Mouse (Mus musculus) limb, embryonic 14.5 days (tissue): Measurements from ENCODE around the gene Ndufaf2. TPM values are rescaled to one million over a fixed set of nuclear protein-coding genes. Genes with fewer than 3 reads are reported as not detected.

Source experiments
- ATAC-seq: fragments of 200-750 bp; cut with Nextera tagmentation; 2 replicates; pipeline ENCODE4 v1.8.0; 2017; ENCODE audit warnings: low read depth, moderate number of reproducible peaks, moderate TSS enrichment; ENCODE audit not compliant: low FRiP score
- DNase-seq: peaks from one replicate; pipeline ENCODE4 v3.0.0-alpha.2; 2015; ENCODE audit warnings: low spot score
- H3K27ac ChIP-seq: fragments of 300-500 bp; sonication (generic); replicated peaks from 2 replicates; pipeline ENCODE4 v1.5.1; 2014; ENCODE audit warnings: low read depth, mild to moderate bottlenecking, low read length, moderate library complexity, mixed read lengths
- H3K27me3 ChIP-seq: fragments of 300-500 bp; sonication (generic); 2 replicates; pipeline ENCODE4 v1.6.1; 2014; ENCODE audit warnings: low read length, mixed read lengths; ENCODE audit not compliant: control insufficient read depth, insufficient read depth
- H3K36me3 ChIP-seq: fragments of 300-500 bp; sonication (generic); 2 replicates; pipeline ENCODE4 v1.6.1; 2014; ENCODE audit warnings: mild to moderate bottlenecking, low read length, moderate library complexity, mixed read lengths; ENCODE audit not compliant: control insufficient read depth, insufficient read depth
- H3K4me1 ChIP-seq: fragments of 300-500 bp; sonication (generic); 2 replicates; pipeline ENCODE4 v1.6.1; 2014; ENCODE audit warnings: antibody characterized with exemption, low read length, mixed read lengths; ENCODE audit not compliant: control insufficient read depth, insufficient read depth
- H3K4me2 ChIP-seq: fragments of 300-500 bp; sonication (generic); replicated peaks from 2 replicates; pipeline ENCODE4 v1.6.1; 2014; ENCODE audit warnings: low read depth, mild to moderate bottlenecking, low read length, moderate library complexity; ENCODE audit not compliant: severe bottlenecking
- H3K4me3 ChIP-seq: fragments of 300-500 bp; sonication (generic); replicated peaks from 2 replicates; pipeline ENCODE4 v1.5.1; 2014; ENCODE audit warnings: low read length
- H3K9ac ChIP-seq: fragments of 300-500 bp; sonication (generic); 2 replicates; pipeline ENCODE4 v1.6.1; 2014; ENCODE audit warnings: mild to moderate bottlenecking, low read depth, low read length, moderate library complexity; ENCODE audit not compliant: severe bottlenecking
- H3K9me3 ChIP-seq: fragments of 300-500 bp; sonication (generic); 2 replicates; pipeline ENCODE4 v1.6.1; 2016; ENCODE audit warnings: low read length; ENCODE audit not compliant: control insufficient read depth
- POLR2A ChIP-seq: fragments of 200-500 bp; IDR thresholded peaks from 2 replicates; pipeline ENCODE4 v1.8.0; 2012; ENCODE audit warnings: inconsistent platforms, mild to moderate bottlenecking, moderate library complexity, borderline replicate concordance; ENCODE audit not compliant: insufficient read depth, insufficient read length; ENCODE audit errors: extremely low read depth
- WGBS: fragments of 180-500 bp; shearing (Covaris S2); extraction: QIAGEN DNeasy Blood & Tissue Kit; methylation state at CpG from one replicate; pipeline ENCODE4 v1.1.7; 2014; 5-methylcytosine and 5-hydroxymethylcytosine counted together
- polyA plus RNA-seq, 2 experiments: library from polyadenylated mRNA; depleted of rRNA in 1 of 2; stranded (reverse) in 1 of 2; unstranded in 1 of 2; fragments of >200 nt; fragmentation: Nextera tagmentation in 1 of 2; extraction: Ambion mirVana in 1 of 2; gene quantifications; 2 replicates each; pipeline versions ENCODE4 v1.2.1 to v1.2.3; 2012 to 2014

Gene Ndufaf2
- polyA plus RNA-seq, 2 experiments = 46.1 to 67.6 TPM

DNA sequence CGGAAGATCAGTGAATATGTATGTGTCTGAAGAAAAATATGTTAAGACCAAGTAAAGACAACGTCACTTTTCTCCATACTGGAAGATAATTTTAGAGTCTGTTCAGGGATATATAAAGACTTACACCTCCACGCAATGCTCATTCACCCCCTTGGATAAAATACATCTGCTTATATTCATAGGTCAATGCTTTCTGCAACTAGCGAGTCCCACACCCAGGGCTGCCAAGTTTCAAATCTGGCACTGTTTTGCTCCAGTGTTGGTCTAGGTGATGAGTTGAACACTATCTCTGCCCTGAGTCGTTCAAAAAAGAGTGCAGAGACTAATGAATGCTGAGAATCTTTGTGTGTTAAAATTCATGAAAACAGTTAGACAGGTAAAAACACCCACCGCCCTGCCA, 47.5 kb downstream of the Ndufaf2 start:
- WGBS = 88% methylated on average over 6 of the region's 6 CpGs

GRCm38 (mm10) chr13:108100700-108101099, 57.7 kb downstream of the Ndufaf2 start:
- WGBS = 39% methylated on average over 2 of the region's 2 CpGs
- no peak for TF ChIP-seq POLR2A
- no peak overlapping the region for H3K4me2 ChIP-seq
- no peak overlapping the region for H3K4me3 ChIP-seq
- no peak for ATAC-seq
- H3K9ac ChIP-seq = no peak overlapping the region
- no peaks in the 10 kb centered on the region for H3K36me3 ChIP-seq
- no peaks in the 10 kb centered on the region for H3K27me3 ChIP-seq
- no peaks in the 10 kb centered on the region; the same call in 1 of the 2 replicates for H3K4me1 ChIP-seq
- no peaks in the 10 kb centered on the region for H3K9me3 ChIP-seq
- DNase-seq = no peak
- H3K27ac ChIP-seq = no peak overlapping the region

More for the DNA sequence above, 47.5 kb downstream of the Ndufaf2 start:
- no peak overlapping the region for H3K9ac ChIP-seq
- ATAC-seq (no peak), DNase-seq (no peak)
- no peak overlapping the region for H3K4me2 ChIP-seq
- no peaks in the 10 kb centered on the region for H3K27me3 ChIP-seq
- H3K36me3 ChIP-seq = no peaks in the 10 kb centered on the region
- TF ChIP-seq POLR2A = no peak
- no peak overlapping the region for H3K27ac ChIP-seq
- no peak overlapping the region for H3K4me3 ChIP-seq
- no peaks in the 10 kb centered on the region for H3K4me1 ChIP-seq
- no peaks in the 10 kb centered on the region for H3K9me3 ChIP-seq

DNA sequence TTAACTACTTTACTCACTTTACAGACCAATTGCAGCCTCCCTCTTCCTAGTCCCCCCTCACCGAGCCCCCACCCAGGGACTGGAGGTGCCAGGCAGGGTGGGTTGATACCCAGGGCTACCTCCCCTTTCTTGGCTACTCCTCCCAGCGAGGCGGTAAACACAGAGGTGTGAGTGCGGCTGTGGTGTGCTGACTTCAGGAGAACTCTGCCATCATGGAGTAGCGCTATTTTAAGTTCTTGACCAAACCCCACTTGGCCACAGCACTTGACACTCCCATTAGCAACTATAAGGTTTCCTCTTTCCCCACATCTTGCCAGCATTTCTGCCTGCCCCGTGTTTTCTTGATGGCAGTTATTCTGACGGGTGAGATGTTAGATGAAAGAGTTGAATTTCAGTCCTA, 62.0 kb downstream of the Ndufaf2 start:
- Histone ChIP-seq H3K4me3 (no peak overlapping the region), H3K9me3 (no peaks in the 10 kb centered on the region), H3K36me3 (no peaks in the 10 kb centered on the region), H3K4me1 (no peaks in the 10 kb centered on the region; the same call in 1 of the 2 replicates), H3K27ac (no peak overlapping the region), H3K4me2 (no peak overlapping the region), H3K27me3 (no peaks in the 10 kb centered on the region), H3K9ac (no peak overlapping the region)
- WGBS = 65% methylated on average over 7 of the region's 7 CpGs
- no peak for DNase-seq
- TF ChIP-seq POLR2A = no peak
- ATAC-seq = no peak

- Histone ChIP-seq H3K4me2 (no peak overlapping the region), H3K4me1 (no peaks in the 10 kb centered on the region; the same call in 1 of the 2 replicates), H3K4me3 (no peak overlapping the region), H3K9ac (no peak overlapping the region), H3K36me3 (no peaks in the 10 kb centered on the region), H3K27ac (no peak overlapping the region), H3K27me3 (no peaks in the 10 kb centered on the region), H3K9me3 (no peaks in the 10 kb centered on the region)
- ATAC-seq (no peak), DNase-seq (no peak)
- 85% methylated on average over 7 of the region's 7 CpGs for WGBS
- TF ChIP-seq POLR2A = no peak
These were observed 62.8 kb downstream of the Ndufaf2 start for GRCm38 (mm10) chr13:108095617-108096016.

DNA sequence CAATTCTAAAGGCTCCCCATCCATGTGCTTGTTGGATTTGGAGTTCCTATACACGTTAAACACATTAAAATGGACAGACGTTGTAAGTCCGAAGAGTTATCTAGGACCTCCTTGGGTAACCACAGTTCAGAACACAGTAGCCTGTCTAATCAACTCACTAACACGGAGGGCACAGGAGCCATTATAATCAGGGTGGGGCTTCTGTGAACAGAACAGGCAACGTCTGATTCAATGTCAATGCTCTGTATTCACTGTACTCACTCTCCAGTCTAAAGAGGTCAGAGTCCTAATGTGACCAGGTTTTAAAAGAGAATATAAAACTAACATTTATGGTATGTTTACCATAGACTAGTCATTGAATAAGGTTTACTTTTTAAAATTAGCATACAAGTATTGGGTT, 63.7 kb downstream of the Ndufaf2 start:
- 94% methylated on average over 5 of the region's 5 CpGs for WGBS
- no peak for ATAC-seq
- no peak for DNase-seq
- no peaks in the 10 kb centered on the region for H3K27me3 ChIP-seq
- 0 out of 2 replicates have a peak, but pooled peaks cover 3% of the 10 kb centered on the region for H3K36me3 ChIP-seq
- H3K4me2 ChIP-seq = no peak overlapping the region
- H3K9ac ChIP-seq = no peak overlapping the region
- no peak overlapping the region for H3K27ac ChIP-seq
- no peak for TF ChIP-seq POLR2A
- H3K4me3 ChIP-seq = no peak overlapping the region
- H3K4me1 ChIP-seq = no peaks in the 10 kb centered on the region; the same call in 1 of the 2 replicates
- H3K9me3 ChIP-seq = no peaks in the 10 kb centered on the region

- DNase-seq = no peak
- Histone ChIP-seq H3K4me1 (no peaks in the 10 kb centered on the region; the same call in 1 of the 2 replicates), H3K4me3 (no peak overlapping the region), H3K9ac (no peak overlapping the region), H3K27ac (no peak overlapping the region), H3K9me3 (no peaks in the 10 kb centered on the region), H3K27me3 (no peaks in the 10 kb centered on the region), H3K4me2 (no peak overlapping the region), H3K36me3 (peaks cover 3% of the 10 kb centered on the region; the same call in 1 of the 2 replicates)
- no peak for ATAC-seq
- TF ChIP-seq POLR2A = no peak
- 91% methylated on average over 7 of the region's 7 CpGs for WGBS
These were observed 66.1 kb downstream of the Ndufaf2 start for GRCm38 (mm10) chr13:108092290-108092689.
